Mouse (Mus musculus) limb, embryonic 10.5 days (tissue): Measurements from ENCODE around the gene Slfn14. TPM values are rescaled to one million over a fixed set of nuclear protein-coding genes. Genes with fewer than 3 reads are reported as not detected.

Experiments
- DNase-seq: peaks from one replicate; pipeline ENCODE4 v3.0.0-alpha.2; 2017; ENCODE audit warnings: low spot score
- H3K27ac ChIP-seq: fragments of 300-500 bp; sonication (generic); 2 replicates; pipeline ENCODE4 v1.5.1; 2016; ENCODE audit warnings: mild to moderate bottlenecking
- H3K27me3 ChIP-seq: fragments of 300-500 bp; sonication (generic); 2 replicates; pipeline ENCODE4 v1.6.1; 2016; ENCODE audit warnings: low read depth, mild to moderate bottlenecking; ENCODE audit not compliant: poor library complexity, severe bottlenecking
- H3K36me3 ChIP-seq: fragments of 300-500 bp; sonication (generic); 2 replicates; pipeline ENCODE4 v1.6.1; 2016; ENCODE audit warnings: mild to moderate bottlenecking, moderate library complexity
- H3K4me1 ChIP-seq: fragments of 300-500 bp; sonication (generic); 2 replicates; pipeline ENCODE4 v1.6.1; 2016
- H3K4me3 ChIP-seq: fragments of 300-500 bp; sonication (generic); 2 replicates; pipeline ENCODE4 v1.5.1; 2016; ENCODE audit warnings: mild to moderate bottlenecking, moderate library complexity
- H3K9me3 ChIP-seq: fragments of 300-500 bp; sonication (generic); replicated peaks from 2 replicates; pipeline ENCODE4 v1.6.1; 2016; ENCODE audit warnings: mild to moderate bottlenecking
- WGBS: fragments of 180-500 bp; shearing (Covaris S2); methylation state at CpG from one replicate; pipeline ENCODE4 v1.1.7; 2016; 5-methylcytosine and 5-hydroxymethylcytosine counted together
- polyA plus RNA-seq: library from polyadenylated mRNA; unstranded; fragments of >200 nt; fragmentation: Nextera tagmentation; extraction: Ambion mirVana; gene quantifications from 2 replicates; pipeline ENCODE4 v1.2.1, GENCODE M21; 2016

Gene Slfn14
- polyA plus RNA-seq, 1 experiment from 2014 or later = 0.15 TPM

GRCm38 (mm10) chr11:83298225-83299195, 12.0 kb upstream of the Slfn14 start, which contains the start of gene Ap2b1:
Ap2b1 (plus strand) TSS chr11:83299024.
- Histone ChIP-seq H3K4me3 (peak within 1 kb of the TSS; percentile 85), H3K27ac (peak within 1 kb of the TSS; percentile 90), H3K27me3 (no peaks in the 10 kb centered on the region), H3K9me3 (no peaks in the 10 kb centered on the region), H3K4me1 (peaks cover 29% of the 10 kb centered on the region), H3K36me3 (peaks cover 44% of the 10 kb centered on the region)
- WGBS = 2% methylated on average over 56 of the region's 56 CpGs
- DNase-seq = peak; percentile 95

- no peak for DNase-seq
- H3K27ac ChIP-seq = peak overlapping the region; percentile 90; the same call in 1 of the 2 replicates
- no peaks in the 10 kb centered on the region for H3K9me3 ChIP-seq
- H3K4me1 ChIP-seq = peaks cover 30% of the 10 kb centered on the region
- peak overlapping the region; percentile 85 for H3K4me3 ChIP-seq
- H3K36me3 ChIP-seq = peaks cover 44% of the 10 kb centered on the region
- H3K27me3 ChIP-seq = no peaks in the 10 kb centered on the region
- 73% methylated on average over 6 of the region's 6 CpGs for WGBS
These were observed 11.3 kb upstream of the Slfn14 start for GRCm38 (mm10) chr11:83297816-83298215.

- H3K4me3 ChIP-seq = no peak overlapping the region
These were observed 7.6 kb upstream of the Slfn14 start for GRCm38 (mm10) chr11:83294133-83294532.

GRCm38 (mm10) chr11:83293182-83293581, 6.7 kb upstream of the Slfn14 start:
- Histone ChIP-seq H3K27me3 (no peaks in the 10 kb centered on the region), H3K27ac (no peak overlapping the region), H3K4me1 (peaks cover 36% of the 10 kb centered on the region), H3K9me3 (no peaks in the 10 kb centered on the region), H3K36me3 (peaks cover 41% of the 10 kb centered on the region), H3K4me3 (peak overlapping the region; percentile 69)
- DNase-seq = no peak
- 88% methylated on average over 1 of the region's 1 CpGs for WGBS

More at GRCm38 (mm10) chr11:83294133-83294532, 7.6 kb upstream of the Slfn14 start:
- WGBS = 92% methylated on average over 2 of the region's 2 CpGs
- DNase-seq = no peak
- Histone ChIP-seq H3K27me3 (no peaks in the 10 kb centered on the region), H3K9me3 (no peaks in the 10 kb centered on the region), H3K36me3 (peaks cover 41% of the 10 kb centered on the region), H3K4me1 (peaks cover 40% of the 10 kb centered on the region), H3K27ac (no peak overlapping the region)

- peak overlapping the region; percentile 93 for H3K27ac ChIP-seq
- DNase-seq = peak; percentile 34
These were observed 5.7 kb upstream of the Slfn14 start for GRCm38 (mm10) chr11:83292251-83292587.

GRCm38 (mm10) chr11:83291375-83292250, 5.1 kb upstream of the Slfn14 start:
- Histone ChIP-seq H3K27me3 (no peaks in the 10 kb centered on the region), H3K4me1 (peaks cover 26% of the 10 kb centered on the region), H3K9me3 (no peaks in the 10 kb centered on the region), H3K4me3 (peak overlapping the region; percentile 69), H3K36me3 (peaks cover 29% of the 10 kb centered on the region), H3K27ac (peak overlapping the region; percentile 93)
- peak; percentile 92 for DNase-seq
- under 1% methylated on average over 38 of the region's 38 CpGs for WGBS

More at GRCm38 (mm10) chr11:83292251-83292587, 5.7 kb upstream of the Slfn14 start:
- peaks cover 35% of the 10 kb centered on the region for H3K36me3 ChIP-seq
- H3K4me3 ChIP-seq = peak overlapping the region; percentile 69
- no peaks in the 10 kb centered on the region for H3K27me3 ChIP-seq
- H3K9me3 ChIP-seq = no peaks in the 10 kb centered on the region
- WGBS = 2% methylated on average over 5 of the region's 5 CpGs
- H3K4me1 ChIP-seq = peaks cover 26% of the 10 kb centered on the region

GRCm38 (mm10) chr11:83289633-83290032, 3.1 kb upstream of the Slfn14 start:
- Histone ChIP-seq H3K9me3 (no peaks in the 10 kb centered on the region), H3K4me3 (no peak overlapping the region), H3K27me3 (no peaks in the 10 kb centered on the region), H3K4me1 (peaks cover 26% of the 10 kb centered on the region), H3K27ac (no peak overlapping the region), H3K36me3 (peaks cover 9% of the 10 kb centered on the region)
- 82% methylated on average over 2 of the region's 2 CpGs for WGBS
- DNase-seq = no peak

GRCm38 (mm10) chr11:83289036-83289435, 2.5 kb upstream of the Slfn14 start:
- peaks cover 3% of the 10 kb centered on the region for H3K36me3 ChIP-seq
- no peak overlapping the region for H3K27ac ChIP-seq
- 93% methylated on average over 5 of the region's 5 CpGs for WGBS
- H3K9me3 ChIP-seq = no peaks in the 10 kb centered on the region
- H3K4me1 ChIP-seq = peaks cover 24% of the 10 kb centered on the region
- H3K4me3 ChIP-seq = no peak overlapping the region
- no peak for DNase-seq
- no peaks in the 10 kb centered on the region for H3K27me3 ChIP-seq

GRCm38 (mm10) chr11:83285627-83286026, 899 bp downstream of the Slfn14 start:
- no peak for DNase-seq
- Histone ChIP-seq H3K27ac (no peak overlapping the region), H3K4me1 (peaks cover 3% of the 10 kb centered on the region; the same call in 1 of the 2 replicates), H3K9me3 (no peaks in the 10 kb centered on the region), H3K4me3 (no peak overlapping the region), H3K36me3 (no peaks in the 10 kb centered on the region), H3K27me3 (no peaks in the 10 kb centered on the region)
- WGBS = 89% methylated on average over 4 of the region's 4 CpGs

GRCm38 (mm10) chr11:83282084-83282483, 4.4 kb downstream of the Slfn14 start:
- no peaks in the 10 kb centered on the region for H3K36me3 ChIP-seq
- DNase-seq = no peak
- no peaks in the 10 kb centered on the region for H3K4me1 ChIP-seq
- H3K27ac ChIP-seq = no peak overlapping the region
- WGBS = 49% methylated on average over 2 of the region's 2 CpGs
- H3K4me3 ChIP-seq = no peak overlapping the region
- H3K9me3 ChIP-seq = no peaks in the 10 kb centered on the region
- H3K27me3 ChIP-seq = no peaks in the 10 kb centered on the region

GRCm38 (mm10) chr11:83279691-83280090, 6.8 kb downstream of the Slfn14 start:
- WGBS = 82% methylated on average over 6 of the region's 6 CpGs
- Histone ChIP-seq H3K9me3 (no peaks in the 10 kb centered on the region), H3K4me1 (no peaks in the 10 kb centered on the region), H3K27me3 (0 out of 2 replicates have a peak, but pooled peaks cover 9% of the 10 kb centered on the region), H3K4me3 (no peak overlapping the region), H3K27ac (no peak overlapping the region), H3K36me3 (no peaks in the 10 kb centered on the region)
- no peak for DNase-seq

GRCm38 (mm10) chr11:83279024-83279423, 7.5 kb downstream of the Slfn14 start:
- H3K4me1 ChIP-seq = no peaks in the 10 kb centered on the region
- H3K4me3 ChIP-seq = no peak overlapping the region
- H3K27ac ChIP-seq = no peak overlapping the region
- no peaks in the 10 kb centered on the region for H3K9me3 ChIP-seq
- 0 out of 2 replicates have a peak, but pooled peaks cover 9% of the 10 kb centered on the region for H3K27me3 ChIP-seq
- H3K36me3 ChIP-seq = no peaks in the 10 kb centered on the region
- WGBS = 83% methylated on average over 4 of the region's 4 CpGs
- DNase-seq = no peak
